Mouse (Mus musculus) splenic B cell, adult 2 months (primary cell): ENCODE results near the gene Pias4.
"Not testable (repeated sequence)": the region's sequence is repeated elsewhere in the genome, so short reads cannot be mapped to it uniquely, and the experiment has no call there.

Experiments used
- DNase-seq: peaks from one replicate; pipeline ENCODE4 v3.0.0-alpha.2; 2011; ENCODE audit warnings: low read depth, low spot score
- H3K27me3 ChIP-seq: 2 replicates; pipeline ENCODE4 v1.6.1; 2012; ENCODE audit warnings: mild to moderate bottlenecking, low read length, moderate library complexity, mixed read lengths; ENCODE audit not compliant: control insufficient read depth, poor library complexity, insufficient read depth, severe bottlenecking
- H3K36me3 ChIP-seq: 2 replicates; pipeline ENCODE4 v1.6.1; 2012; ENCODE audit warnings: mild to moderate bottlenecking, low read length, moderate library complexity, mixed read lengths; ENCODE audit not compliant: control insufficient read depth, poor library complexity, insufficient read depth, severe bottlenecking

The Pias4 gene

GRCm38 (mm10) chr10:81195300-81195699 lies 27.6 kb upstream of the Pias4 start:
- no peaks in the 10 kb centered on the region; the same call in none of the 2 replicates for H3K36me3 ChIP-seq
- no peak for DNase-seq

GRCm38 (mm10) chr10:81193991-81194774 lies 26.5 kb upstream of the Pias4 start:
- peak; percentile 78 for DNase-seq
- H3K36me3 ChIP-seq, result no peaks in the 10 kb centered on the region; the same call in none of the 2 replicates

More at GRCm38 (mm10) chr10:81195300-81195699, 27.6 kb upstream of the Pias4 start:
- H3K27me3 ChIP-seq, result no peaks in the 10 kb centered on the region

GRCm38 (mm10) chr10:81192968-81193501 lies 25.3 kb upstream of the Pias4 start:
- DNase-seq, result no peak
- peaks cover 2% of the 10 kb centered on the region for H3K36me3 ChIP-seq
- no peaks in the 10 kb centered on the region for H3K27me3 ChIP-seq

More at GRCm38 (mm10) chr10:81193991-81194774, 26.5 kb upstream of the Pias4 start:
- H3K27me3 ChIP-seq, result no peaks in the 10 kb centered on the region

GRCm38 (mm10) chr10:81192270-81192967 lies 24.7 kb upstream of the Pias4 start:
- no peaks in the 10 kb centered on the region for H3K27me3 ChIP-seq
- H3K36me3 ChIP-seq, result peaks cover 2% of the 10 kb centered on the region
- DNase-seq, result peak; percentile 94

- H3K27me3 ChIP-seq, result no peaks in the 10 kb centered on the region
- DNase-seq, result peak; percentile 23
- H3K36me3 ChIP-seq, result peaks cover 2% of the 10 kb centered on the region
Measured at GRCm38 (mm10) chr10:81191342-81191982, 23.7 kb upstream of the Pias4 start.

GRCm38 (mm10) chr10:81190912-81191321 lies 23.2 kb upstream of the Pias4 start:
- H3K36me3 ChIP-seq, result peaks cover 2% of the 10 kb centered on the region
- peak; percentile 39 for DNase-seq
- H3K27me3 ChIP-seq, result no peaks in the 10 kb centered on the region

- peak; percentile 49 for DNase-seq
- Histone ChIP-seq H3K27me3 (no peaks in the 10 kb centered on the region), H3K36me3 (peaks cover 2% of the 10 kb centered on the region)
Measured at GRCm38 (mm10) chr10:81190236-81190911, 22.7 kb upstream of the Pias4 start.

- DNase-seq, result no peak
- H3K27me3 ChIP-seq, result no peaks in the 10 kb centered on the region
- H3K36me3 ChIP-seq, result peaks cover 2% of the 10 kb centered on the region
Measured at GRCm38 (mm10) chr10:81189821-81190220, 22.1 kb upstream of the Pias4 start.

GRCm38 (mm10) chr10:81187161-81187560 lies 19.4 kb upstream of the Pias4 start:
- H3K27me3 ChIP-seq, result no peaks in the 10 kb centered on the region
- H3K36me3 ChIP-seq, result peaks cover 4% of the 10 kb centered on the region
- DNase-seq, result no peak

- no peaks in the 10 kb centered on the region for H3K27me3 ChIP-seq
- peak; percentile 7 for DNase-seq
- H3K36me3 ChIP-seq, result peaks cover 18% of the 10 kb centered on the region
Measured at GRCm38 (mm10) chr10:81184765-81185164, 17.0 kb upstream of the Pias4 start.

- H3K27me3 ChIP-seq, result no peaks in the 10 kb centered on the region
- peak; percentile 4 for DNase-seq
- peaks cover 27% of the 10 kb centered on the region for H3K36me3 ChIP-seq
Measured at GRCm38 (mm10) chr10:81183805-81184204, 16.1 kb upstream of the Pias4 start, which contains the start of gene 4930442H23Rik. Gene 4930442H23Rik (minus strand): TSS chr10:81183849.

GRCm38 (mm10) chr10:81182336-81183333 lies 14.9 kb upstream of the Pias4 start, which contains the start of gene Dapk3:
Gene Dapk3 (plus strand): TSS chr10:81183005.
- Histone ChIP-seq H3K27me3 (no peaks in the 10 kb centered on the region), H3K36me3 (peaks cover 36% of the 10 kb centered on the region)
- peak; percentile 99 for DNase-seq

GRCm38 (mm10) chr10:81181860-81182259 lies 14.1 kb upstream of the Pias4 start:
- peaks cover 38% of the 10 kb centered on the region for H3K36me3 ChIP-seq
- DNase-seq, H3K27me3 ChIP-seq: not testable (repeated sequence)
